Mouse (Mus musculus) cerebellum, adult 2 months (tissue): ENCODE measurements at regions not wholly inside any gene's neighbourhood (a gene's known extent, or its start where the extent isn't known, plus 50 kb on each side); places are given as distances from the start of the nearest gene placed in this dataset.

Source experiments
- CTCF ChIP-seq: fragments of 200-500 bp; IDR thresholded peaks from 2 replicates; pipeline ENCODE4 v1.5.1; 2011; ENCODE audit warnings: low read depth, mild to moderate bottlenecking, control low read depth, low read length, moderate library complexity, borderline replicate concordance; ENCODE audit not compliant: insufficient read depth
- POLR2A ChIP-seq: fragments of 200-500 bp; IDR thresholded peaks from 2 replicates; pipeline ENCODE4 v1.6.1; 2011; ENCODE audit warnings: low read length, control low read depth, borderline replicate concordance; ENCODE audit not compliant: insufficient read depth

DNA sequence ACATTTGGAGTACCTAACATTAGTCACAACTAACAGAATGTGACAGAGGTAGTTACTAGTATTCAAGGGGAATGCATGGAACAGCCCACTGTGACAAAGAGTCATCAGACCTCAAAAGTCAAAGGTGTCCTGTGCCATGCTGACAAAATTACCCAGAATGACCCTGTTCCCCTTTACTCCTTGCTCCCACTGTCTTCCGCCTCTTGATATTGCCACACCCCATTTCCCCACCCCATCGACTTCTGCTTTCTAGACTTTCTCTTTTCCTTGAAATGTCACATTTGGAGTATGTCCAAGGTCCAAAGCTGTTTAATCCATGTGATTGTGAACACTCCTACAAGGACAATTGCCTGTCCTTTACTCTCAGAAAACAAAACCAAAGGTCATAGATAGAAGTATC is 115.2 kb downstream of the Dhx15 start:
- no peak for TF ChIP-seq POLR2A
- no peak for TF ChIP-seq CTCF
